Mouse (Mus musculus) heart, adult 8-10 months (tissue): Measurements from ENCODE around the gene Odf3l2. TPM values are rescaled to one million over a fixed set of nuclear protein-coding genes. Genes with fewer than 3 reads are reported as not detected.

ENCODE experiments used
- DNase-seq: peaks from one replicate; pipeline ENCODE4 v3.0.0; 2022; ENCODE audit warnings: low spot score
- total RNA-seq, 4 experiments: library from RNA; stranded (reverse); gene quantifications; 2 replicates each; pipeline ENCODE4 v1.2.4; 2022

The Odf3l2 gene
- total RNA-seq, result not detected

DNA sequence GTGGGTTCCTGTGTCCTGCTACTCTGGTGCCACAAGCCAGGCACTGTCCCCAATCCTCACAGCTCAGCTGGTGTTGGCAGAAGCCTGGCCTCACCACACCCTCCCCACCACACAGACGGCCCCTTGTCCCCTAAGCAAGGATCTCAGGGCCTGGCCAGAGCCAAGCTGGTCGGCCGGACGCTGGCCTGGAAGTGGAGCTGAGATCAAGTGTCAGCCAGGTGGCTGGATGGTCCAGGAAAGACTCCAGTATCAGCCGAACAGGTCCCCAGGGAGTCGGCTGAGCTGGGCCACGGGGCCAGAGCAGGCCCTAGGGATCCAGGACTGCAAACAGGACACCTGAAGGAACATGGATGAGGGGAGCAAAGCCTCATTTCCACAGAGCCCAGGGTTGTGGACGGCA is at the start of gene Odf3l2:
Gene Odf3l2, minus strand, starts transcription at position 28 of the 400 bp plus-strand sequence.
- DNase-seq, result no peak

DNA sequence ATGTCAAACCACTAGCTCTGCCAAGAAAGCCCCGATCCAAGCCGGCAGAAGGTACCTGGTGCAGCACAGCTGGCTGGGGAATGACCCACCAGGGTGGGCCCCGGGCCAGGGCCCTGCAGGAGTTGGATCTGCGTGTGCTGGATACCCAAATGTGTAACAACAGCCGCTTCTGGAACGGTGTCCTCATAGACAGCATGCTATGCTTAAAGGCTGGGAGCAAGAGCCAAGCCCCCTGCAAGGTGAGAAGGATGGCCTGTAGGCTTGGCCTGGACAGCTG is 48.8 kb upstream of the Odf3l2 start:
- no peak for DNase-seq

DNA sequence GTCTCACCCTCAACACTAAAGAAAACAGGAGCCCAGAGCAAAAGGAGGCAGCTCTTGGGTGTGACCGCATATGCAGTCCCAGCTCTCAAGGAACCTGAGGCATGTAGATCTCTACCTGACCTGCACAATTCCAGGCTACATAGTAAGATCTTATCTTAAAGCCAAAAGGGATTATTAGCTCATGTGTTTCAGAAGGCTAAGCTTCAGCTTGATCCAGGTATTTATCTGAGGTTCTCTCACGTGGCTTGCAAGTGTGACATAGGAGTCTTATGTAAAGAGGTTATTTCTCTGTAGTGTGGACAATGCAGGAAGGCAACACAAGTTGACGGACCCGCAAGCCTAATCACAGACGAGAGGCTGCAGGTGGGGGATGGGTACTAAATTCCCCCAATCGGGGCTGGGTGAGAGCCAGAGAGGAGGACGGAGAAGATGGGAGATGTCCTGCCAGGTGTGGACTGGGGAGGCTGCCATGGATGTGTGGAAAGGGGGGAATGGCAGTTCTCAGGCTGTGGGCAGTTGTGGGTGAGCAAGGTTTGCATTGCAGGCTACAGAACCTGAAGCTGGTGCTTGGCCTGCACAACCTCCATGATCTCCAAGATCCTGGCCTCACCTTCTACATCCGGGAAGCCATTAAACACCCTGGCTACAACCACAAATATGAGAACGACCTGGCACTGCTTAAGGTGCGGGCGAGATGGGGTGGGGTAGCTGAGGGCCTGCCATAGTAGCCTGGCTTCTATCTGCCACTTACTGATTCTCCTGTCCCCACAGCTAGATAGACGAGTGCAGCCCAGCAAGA is 48.2 kb upstream of the Odf3l2 start:
- DNase-seq, result no peak

DNA sequence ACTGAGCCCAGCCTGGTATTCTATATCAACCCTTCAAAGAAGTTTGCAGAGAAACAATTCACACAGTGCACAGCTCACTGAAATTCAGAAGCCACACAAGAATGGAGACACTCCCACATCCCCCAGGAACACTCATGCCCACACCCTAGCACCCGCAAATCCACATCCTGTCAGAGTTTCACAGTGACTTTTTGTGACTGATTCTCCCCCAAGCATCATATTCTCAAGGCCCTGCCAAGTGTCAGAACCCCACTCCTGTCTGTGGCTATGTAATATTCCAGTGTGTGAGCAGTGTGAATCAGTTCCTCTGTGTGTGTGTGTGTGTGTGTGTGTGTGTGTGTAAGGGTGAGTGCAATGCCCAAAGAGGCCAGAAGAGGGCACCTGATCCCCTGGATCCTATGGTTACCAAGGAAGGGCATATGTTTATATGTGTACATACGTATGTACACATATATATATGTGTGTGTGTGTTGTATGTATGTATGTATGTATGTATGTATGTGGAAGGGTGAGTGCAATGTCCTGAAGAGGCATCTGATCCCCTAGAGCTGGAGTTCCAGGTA is 46.5 kb upstream of the Odf3l2 start:
- no peak for DNase-seq

DNA sequence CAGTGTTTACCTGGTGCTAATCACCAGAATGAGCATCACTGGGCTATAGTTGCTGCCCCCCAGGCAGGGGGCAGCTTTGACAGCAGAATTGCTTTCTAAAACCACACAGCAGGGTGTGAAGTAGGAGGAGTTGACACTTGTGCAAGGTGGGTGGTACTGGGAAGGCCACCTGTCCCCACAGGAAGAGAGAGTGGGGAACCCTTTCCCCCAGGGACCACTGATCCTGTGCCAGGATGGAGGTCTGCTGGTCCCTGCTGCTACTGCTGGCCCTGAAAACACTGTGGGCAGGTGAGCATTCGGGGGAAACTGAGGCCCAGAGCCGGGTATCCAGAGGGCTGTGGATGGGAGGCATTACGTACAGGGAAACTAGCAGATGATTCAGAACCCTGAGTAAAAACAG is 43.6 kb upstream of the Odf3l2 start:
- no peak for DNase-seq

DNA sequence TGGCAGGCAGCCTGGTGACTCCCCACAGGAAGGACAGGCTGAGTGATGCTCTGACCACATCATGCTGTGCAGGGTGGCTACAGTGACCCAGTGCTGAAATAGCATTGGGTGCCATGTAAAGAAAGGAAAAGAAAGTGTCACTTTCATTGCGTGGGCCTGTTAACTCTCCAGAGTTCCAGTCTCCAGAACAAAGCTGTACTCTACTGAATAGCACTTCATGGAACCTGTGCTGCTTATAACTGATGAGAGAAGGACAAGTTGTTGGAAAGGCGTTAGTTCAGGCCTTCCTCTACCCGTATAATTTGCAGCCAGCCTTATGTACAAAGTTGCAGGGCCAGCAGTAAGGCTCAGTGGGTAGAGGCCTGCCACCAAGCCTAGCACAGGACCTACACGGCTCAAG is 43.2 kb upstream of the Odf3l2 start, which contains the start of gene Gzmm:
Gene Gzmm, plus strand, starts transcription at position 301 of the 400 bp plus-strand sequence.
- DNase-seq, result no peak

DNA sequence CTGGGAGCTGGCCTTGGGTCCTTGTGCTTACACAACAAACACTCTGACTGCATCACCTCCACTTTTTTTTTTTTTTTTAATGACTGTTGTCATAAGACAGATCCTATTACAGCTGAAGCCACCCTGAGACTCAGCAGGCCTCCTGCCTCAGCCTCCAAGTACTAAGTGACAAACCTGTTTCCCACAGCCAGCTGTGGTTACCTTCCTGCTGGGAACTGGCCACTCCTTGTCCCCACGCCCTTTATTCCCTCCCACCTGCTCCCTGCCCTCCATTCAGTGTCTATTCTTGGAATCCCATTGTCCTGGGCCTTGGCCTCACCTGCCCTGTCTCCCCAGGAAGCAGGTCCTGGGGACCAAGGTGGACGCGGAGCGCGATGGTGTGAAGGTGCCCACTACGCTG is 42.0 kb upstream of the Odf3l2 start:
- no peak for DNase-seq

DNA sequence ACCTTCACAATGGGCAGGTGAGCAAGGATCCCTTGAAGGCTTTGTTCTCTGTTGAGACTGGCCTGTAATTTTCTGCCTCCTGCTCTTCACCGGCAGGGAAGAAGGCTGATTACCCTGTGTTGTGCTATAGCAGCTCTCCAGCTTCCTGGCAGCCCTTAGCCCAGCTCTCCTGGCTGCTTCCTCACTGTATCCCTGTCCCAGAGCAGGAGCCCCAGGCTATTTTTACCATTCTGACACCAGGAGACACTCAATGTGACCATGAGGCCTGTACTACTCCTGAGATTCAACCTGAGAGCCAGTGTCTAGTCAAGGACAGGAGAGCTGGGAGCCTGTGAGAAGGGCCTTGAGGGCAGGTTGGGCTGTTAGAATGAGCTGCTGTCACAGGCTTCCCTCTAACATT is 41.2 kb upstream of the Odf3l2 start:
- peak; percentile 62 for DNase-seq

DNA sequence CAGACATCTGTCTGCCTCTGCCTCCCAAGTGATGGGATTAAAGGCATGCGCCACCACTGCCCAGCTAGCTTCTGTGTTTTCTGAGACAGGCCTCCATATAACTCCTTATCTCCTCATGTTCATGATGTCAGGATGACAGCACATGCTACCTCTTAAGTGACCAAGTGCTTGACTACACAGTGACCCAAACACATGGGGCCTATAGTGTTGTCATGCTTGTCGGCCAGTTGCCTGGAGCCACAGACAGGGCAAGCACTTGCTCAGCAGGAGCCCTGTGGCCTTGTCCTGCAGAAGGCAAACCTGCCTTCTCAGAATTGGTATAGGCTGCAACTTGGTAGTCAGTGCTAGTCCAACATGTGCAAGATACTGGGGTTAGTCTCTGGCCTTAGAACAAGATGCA is 40.7 kb upstream of the Odf3l2 start:
- DNase-seq, result no peak

DNA sequence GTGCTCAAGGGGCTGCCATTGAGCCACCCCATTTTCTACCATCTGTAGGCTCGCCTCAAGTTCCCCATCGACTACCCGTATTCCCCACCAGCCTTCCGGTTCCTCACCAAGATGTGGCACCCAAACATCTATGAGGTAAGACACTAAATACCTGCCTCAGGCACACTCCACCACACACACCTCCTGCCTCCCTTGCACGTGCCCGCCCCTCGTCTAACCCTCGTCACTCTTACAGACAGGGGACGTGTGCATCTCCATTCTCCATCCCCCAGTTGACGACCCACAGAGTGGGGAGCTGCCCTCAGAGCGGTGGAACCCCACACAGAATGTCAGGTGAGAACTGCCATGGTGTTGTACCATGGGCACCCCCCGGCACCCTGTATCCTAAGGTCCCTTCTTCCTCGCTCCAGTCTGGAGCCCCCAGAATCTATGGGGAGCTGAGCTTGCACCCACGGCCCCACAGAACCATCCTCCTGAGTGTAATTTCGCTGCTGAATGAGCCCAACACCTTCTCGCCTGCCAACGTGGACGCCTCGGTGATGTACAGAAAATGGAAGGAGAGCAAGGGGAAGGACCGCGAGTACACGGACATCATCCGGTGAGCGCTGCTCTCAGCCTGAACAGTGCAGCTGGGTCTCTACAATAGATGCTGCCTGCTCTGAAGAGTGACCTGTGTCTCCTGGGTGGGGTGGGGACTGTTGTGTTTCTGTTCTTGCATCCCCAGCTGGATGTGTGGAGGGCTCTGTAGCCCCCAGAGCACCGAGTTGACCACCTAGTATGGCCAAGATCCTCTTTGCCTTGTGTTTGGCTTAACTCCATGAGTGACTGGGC is 39.4 kb upstream of the Odf3l2 start:
- DNase-seq, result no peak

DNA sequence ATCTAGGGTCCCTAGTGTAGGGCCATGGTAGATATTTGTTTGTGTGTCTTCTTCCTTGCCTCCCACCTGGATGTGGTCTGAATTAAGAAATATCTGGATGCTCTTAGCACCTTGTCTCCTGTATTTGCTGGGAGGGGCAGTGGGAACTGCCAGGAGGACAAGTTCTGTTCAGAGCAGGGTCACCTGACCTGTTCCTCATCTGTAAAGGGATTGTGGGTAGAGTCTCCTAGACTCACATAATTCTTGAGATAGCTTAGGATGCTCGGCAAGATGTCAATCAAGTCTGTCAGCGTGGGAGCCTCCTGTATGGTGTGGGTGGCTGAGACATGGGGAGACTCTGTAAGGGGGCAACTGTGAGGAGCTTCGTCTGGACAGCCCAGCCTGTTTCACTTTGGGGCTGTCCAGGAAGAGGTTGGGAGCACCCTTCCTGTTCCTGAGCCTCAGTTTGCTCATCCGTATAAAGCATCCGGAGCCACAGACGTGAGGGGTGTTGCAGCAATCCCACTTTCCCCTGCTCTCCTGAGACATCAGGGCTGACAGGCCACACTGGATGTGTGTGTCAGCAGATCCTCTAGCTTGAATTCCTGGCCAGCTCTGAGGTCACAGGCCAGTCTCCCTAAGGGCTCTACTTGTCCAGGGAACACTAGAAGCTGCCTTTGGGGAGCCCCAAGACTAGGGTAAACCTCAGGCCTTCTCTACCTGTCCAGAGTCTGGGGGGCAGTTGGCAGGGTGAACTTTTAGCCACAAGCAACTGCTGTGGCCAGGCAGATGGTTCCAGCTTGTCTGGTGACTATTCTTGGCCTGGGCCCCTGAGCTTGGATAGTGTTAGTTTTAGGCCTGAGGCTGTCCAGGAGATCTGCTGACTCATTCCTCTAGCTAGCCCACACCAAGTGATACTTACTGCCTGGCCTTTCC is 38.4 kb upstream of the Odf3l2 start:
- peak; percentile 65 for DNase-seq

DNA sequence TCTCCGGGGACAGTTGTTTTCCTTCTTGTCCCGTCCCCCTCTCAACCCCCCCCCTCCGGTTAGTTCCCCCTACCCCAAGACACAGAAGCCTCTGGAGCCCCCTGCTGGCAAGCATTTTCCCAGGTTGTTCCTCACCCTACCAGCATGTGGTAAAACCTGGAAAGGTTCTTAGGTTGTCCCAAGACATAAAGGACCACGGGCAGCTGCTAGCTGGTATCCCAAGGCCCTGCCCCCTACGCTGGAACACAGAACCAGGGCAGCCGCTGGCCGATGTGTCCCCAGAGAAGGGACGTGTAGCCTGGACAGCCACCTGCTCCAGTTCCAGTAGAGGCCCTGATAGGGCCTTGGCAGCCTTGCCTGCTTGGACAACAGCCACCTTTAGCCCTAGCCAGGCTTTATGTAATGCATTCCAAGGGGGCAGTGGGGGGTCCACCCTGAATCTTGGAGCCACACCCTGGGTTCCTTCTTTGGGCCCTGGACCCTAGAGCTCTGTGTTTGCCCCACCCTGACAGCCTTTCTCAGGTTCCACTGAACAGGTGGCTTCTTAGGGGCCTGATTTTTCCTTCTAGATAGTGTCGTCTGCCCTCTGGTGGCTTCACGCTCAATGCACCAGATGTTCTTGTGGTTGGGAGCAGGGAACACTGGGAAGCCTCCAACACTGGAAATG is 37.5 kb upstream of the Odf3l2 start:
- peak; percentile 70 for DNase-seq

DNA sequence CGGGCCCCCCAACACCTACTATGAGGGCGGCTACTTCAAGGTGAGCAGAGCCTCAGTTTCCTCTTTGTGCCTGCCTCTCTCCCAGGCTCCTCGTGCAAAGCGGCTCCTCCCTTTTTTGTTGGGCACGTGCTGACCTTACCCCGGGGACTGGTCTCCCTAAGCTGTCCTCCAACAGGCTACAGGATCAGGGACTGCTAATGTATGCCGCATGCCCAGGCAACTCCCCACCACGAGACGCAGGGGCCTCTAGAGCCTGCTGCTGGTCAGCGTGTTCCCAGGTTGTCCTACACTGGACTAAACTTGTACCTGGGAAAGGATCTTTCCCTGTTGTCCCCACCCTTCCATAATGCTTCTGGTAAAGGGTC is 37.0 kb upstream of the Odf3l2 start:
- no peak for DNase-seq

DNA sequence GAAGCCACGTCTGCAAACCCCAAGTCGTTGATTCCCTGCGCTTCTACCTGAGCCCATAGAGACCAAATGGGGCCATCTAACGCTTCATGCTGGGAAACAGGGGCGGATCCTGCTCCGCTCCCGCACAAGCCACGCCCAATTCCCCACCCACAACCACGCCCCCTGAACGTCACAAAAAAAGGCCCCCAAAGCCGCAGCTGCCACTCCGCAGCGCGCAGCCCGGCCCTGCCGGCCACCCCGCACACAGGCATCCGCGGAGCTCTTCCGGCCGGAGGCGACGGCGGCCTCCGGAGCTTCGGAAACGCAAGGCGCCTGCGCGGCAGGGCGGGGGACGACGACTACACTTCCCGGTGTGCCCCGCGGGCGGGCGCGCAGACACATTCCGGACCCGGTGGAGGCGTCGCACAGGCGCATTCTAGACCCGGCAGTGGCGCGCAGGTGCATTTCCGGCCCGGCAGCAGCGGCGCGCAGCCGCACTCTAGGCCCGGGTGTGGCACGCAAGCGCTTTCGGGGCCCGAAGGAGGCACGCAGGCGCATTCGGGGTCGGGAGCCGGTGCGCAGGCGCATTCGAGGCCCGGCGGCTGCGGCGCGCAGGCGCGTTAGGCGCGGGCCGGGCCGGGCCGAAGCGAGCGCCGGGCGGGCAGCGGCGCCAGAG is 36.2 kb upstream of the Odf3l2 start, which contains the start of gene Cdc34:
Gene Cdc34, plus strand, starts transcription at position 605 of the 655 bp plus-strand sequence.
- peak; percentile 99 for DNase-seq

DNA sequence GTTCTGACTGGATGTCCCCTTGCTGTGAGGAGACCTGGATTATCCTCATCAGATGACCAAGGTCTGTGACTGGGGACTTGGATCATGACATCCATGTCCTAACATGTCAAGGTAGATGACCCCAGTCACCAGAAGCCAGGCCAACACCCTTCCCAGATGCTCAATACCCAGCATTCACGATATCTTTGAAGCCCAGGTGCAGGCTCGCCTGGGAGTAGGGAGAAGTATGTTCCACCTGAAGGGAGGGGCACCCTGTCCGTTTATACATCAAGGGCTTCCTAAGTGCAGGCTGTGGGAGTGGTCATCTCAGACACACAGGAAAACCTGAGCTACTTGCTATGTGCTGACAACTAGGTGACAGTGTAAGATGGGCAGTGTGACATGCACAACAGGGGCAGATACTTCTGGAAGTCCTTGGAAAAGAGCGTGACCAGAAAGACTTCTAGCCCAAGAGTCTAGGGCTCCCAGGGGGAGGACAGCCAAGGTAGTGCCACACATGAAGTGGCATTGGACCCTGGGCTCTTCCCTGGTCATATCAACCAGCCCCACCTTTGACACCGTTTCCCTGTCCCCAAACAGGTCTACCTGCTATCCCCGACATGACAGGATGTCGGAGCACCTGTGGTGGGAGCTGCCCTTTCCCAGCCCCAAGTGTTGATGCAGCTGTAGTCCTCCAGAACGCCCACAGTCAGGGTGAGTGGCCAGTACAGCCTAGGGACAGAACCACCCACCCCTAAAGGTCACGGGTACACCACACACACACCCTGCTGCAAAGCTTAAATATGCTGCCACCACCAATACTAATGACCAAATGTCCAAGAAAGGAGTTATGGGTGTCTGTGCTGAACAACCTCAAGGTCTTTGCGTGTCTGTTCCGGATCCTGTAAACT is 35.3 kb upstream of the Odf3l2 start:
- DNase-seq, result no peak

DNA sequence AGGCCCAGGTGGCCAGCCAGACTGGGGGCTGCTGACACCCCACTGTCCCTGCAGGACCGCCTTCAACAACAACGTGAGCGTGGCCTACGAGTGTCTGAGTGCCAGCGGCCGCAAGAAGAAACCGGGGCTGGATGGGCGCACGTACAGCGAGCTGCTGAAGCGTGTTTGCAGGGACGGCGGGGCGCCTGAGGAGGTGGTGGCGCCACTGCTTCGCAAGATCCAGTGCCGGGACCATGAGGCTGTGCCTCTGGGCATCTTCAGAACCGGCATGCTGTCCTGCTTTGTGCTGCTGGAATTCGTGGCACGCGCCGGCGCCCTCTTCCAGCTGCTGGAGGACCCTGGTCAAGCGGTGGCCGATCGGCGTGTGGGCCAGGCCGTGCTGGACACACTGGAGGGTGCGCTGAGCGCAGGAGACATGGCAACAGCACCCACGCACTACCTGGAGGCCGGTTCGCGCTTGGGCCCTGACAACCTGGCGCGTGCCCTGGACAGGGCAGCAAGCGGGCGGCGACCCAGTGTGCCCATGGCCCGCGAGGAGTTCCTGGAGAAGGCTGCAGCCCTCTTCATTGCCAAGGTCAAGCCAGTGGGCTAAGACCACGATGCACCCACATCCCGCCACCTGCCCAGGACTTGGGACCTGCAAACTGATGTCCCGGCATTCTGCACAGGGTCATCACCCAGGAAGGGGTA is 30.0 kb upstream of the Odf3l2 start:
- no peak for DNase-seq

DNA sequence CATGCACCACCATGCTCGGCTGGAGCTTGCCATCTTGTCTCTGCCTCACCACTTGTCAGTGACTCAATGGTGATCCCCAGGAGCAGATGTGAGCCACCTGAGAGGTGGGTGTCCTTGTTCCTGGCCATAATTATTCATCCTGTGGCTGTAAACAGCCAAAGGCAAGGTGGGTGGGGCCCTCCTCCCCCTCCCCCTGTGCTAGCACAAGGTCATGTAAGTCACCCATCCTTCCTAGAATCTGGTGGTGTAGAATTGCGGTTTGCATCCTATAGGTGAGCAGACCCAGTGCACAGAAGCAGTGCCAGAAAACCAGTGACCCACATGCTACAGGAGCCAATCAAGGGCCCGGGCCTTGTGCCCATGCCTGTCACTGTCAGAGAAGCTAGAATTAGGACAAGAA is 27.5 kb upstream of the Odf3l2 start:
- DNase-seq, result no peak

DNA sequence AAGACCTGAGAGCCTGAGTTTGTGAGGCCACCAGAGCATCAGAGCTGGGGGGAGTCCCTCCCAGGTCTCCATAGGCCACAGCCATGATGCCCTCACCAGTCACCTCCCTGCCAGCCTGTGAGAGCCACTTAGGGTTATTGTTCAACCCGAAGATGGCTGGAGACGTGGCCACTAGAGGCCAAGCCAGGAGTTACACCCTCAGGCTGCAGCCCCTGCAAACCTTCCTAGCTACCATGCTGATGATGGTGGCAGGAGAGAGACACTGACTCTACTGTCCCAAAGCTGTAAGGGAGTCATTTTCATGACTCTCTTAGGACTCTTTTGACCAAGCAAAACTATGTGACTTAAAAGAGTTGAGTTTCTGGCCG is 26.5 kb upstream of the Odf3l2 start:
- no peak for DNase-seq
